Mouse (Mus musculus) adrenal gland, adult 2 months (tissue): Measurements from ENCODE around the gene Myo18b. TPM values are rescaled to one million over a fixed set of nuclear protein-coding genes. Genes with fewer than 3 reads are reported as not detected.

Source experiments
- DNase-seq: peaks from one replicate; pipeline ENCODE4 v3.0.0; 2021
- polyA plus RNA-seq: library from polyadenylated mRNA; depleted of rRNA; stranded (reverse); fragments of >200 nt; gene quantifications from 2 replicates; pipeline ENCODE4 v1.2.3, GENCODE M21; 2012
- total RNA-seq, 2 experiments: library from RNA; stranded (reverse); gene quantifications; 2 replicates each; pipeline ENCODE4 v1.2.3; 2021

The Myo18b gene
- total and polyA plus RNA-seq, 3 experiments = 0.09 to 0.12 TPM; not detected in 1

DNA sequence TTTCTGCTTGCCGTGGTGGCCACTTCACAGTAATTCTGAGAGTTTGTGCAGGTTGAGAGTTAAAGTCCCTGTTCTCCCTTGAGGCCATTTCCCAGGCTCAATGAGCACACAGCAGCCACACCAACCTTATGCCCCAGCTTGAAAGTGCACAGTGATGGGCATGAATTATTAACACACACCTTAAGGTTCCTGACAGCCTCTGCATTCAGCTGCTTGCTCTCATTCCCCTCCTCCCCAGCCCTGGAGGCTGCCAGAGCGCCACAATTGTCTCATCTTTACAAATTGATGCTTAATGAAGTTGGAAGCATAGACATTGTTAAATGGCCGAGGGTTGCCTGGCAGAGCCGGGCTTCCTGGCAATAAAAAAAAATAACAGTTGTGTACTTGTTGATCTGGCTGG is 218.0 kb downstream of the Myo18b start:
- DNase-seq = no peak

GRCm38 (mm10) chr5:112674806-112675205 is 221.4 kb downstream of the Myo18b start:
- no peak for DNase-seq

DNA sequence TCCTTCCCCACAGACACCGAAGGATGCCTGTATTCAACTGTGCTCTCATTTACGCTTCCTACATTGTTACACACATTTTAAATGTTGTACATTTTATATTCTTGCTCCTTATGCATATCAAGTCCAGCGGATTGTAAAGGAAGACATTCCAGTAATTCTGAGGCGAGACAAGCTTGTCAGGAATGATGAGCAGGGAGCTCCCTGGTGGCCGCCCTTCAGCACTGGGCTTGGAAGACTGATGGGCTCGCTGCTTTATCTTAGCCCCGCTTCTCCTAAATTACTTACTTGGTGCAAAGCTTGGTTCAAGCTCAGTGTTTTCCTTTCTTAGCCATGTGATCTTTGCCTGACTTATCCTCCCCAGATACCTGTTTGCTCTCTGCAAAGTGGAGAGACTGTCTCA is 223.7 kb downstream of the Myo18b start:
- DNase-seq = no peak

DNA sequence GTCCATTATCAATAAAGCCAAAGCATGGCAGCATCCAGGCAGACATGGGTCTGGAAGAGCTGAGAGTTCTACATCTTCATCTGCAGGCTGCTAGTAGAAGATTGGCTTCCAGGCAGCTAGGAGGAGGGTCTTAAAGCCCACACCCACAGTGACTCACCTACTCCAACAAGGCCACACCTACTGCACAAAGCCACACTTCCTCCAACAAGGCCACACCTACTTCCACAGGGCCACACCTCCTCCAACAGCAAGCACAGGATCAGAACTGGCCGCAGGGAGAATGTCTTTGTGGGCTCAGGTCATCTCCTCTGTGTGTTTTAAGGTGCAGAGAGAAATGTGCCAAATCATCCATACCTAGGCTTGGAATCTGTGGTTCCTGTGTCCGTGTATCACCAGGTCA is 224.2 kb downstream of the Myo18b start:
- no peak for DNase-seq

DNA sequence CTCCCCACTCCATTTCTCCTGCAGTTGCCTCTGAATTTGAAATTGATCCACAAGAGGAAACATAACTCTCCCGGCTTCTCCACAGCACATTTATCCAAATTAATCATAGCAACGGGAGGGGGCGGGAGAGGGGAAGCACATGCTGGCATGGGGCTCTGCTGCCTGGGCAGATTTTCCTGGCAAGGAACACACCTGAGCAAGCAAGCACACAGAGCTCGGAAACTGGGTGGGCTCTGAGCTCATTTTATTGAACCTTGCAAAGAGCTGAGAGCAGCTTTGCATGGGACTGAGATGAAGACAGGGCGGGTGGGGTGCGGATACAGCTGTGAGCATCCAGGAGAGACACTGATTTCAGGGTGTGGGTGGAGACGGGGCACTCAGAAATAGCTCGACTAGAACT is 229.0 kb downstream of the Myo18b start:
- no peak for DNase-seq

- no peak for DNase-seq
These were observed 230.5 kb downstream of the Myo18b start for GRCm38 (mm10) chr5:112665661-112666060.

- no peak for DNase-seq
These were observed 232.5 kb downstream of the Myo18b start for GRCm38 (mm10) chr5:112663701-112664100.

- no peak for DNase-seq
These were observed 235.2 kb downstream of the Myo18b start for GRCm38 (mm10) chr5:112660924-112661431.

DNA sequence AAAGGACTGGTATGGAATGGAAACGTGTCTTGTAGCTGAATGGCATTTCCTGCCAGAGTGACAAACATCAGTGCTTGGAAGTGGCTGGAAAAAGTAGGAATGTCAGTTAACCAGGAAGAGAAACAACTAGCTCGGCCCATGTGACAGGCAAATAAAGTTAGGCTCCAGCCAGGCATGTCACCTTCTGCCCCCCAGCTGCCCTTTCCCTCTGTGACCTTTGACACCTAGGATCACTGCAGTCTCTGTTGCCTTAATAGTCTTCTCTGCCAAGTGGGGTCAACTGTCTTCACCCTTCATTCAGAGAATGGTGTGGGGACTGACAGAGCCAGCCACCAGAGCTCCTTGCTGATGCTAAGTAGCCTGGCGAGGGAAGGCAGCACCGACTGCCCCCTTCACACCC is 236.9 kb downstream of the Myo18b start:
- DNase-seq = no peak

DNA sequence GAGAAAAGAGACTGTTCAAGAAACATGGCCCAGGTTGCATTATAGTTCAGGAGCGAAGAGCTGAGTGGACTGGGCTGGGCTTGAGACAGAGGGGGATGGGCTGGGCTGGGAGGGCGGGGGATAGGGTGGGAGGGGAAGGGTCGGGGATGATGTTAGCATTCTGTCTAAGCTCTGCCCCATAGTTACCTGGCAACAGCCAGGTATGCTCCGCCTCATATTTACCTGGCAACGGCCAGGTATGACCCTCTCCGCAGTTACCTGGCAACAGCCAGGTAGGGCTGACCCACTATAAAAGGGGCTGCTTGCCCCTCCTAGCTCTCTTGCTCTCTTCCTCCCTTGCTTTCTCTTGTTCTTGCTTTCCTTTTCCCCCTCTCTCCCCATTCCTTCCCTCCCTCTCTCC is 239.4 kb downstream of the Myo18b start:
- DNase-seq = no peak

DNA sequence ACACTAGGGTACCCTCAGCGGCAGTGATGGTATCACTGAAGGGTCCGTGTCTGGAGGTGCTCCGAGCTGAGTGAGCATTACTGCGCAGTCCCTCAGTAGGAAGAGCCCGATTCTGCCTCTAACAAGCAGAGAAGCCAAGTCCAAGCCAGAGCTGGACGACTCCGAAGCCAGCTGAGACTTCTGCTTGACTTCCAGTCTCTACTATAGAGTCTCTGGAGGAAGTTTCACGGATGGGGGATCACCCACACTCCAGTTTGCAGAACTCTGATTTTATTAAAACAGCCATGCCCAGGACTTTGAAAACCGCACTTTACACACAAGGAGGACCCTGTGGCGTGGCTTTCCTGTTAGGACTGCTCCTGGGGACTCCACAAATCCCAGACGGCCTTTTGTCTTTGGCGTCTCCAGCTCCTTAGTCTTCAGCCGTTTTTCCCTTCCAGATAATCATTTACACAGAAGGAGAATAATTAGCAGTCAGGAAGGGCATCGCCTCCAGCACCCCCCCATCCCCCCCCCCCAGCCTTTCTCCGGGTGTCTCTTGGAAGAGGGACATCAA is 240.1 kb downstream of the Myo18b start:
- DNase-seq = no peak

GRCm38 (mm10) chr5:112655529-112655928 is 240.6 kb downstream of the Myo18b start:
- no peak for DNase-seq

GRCm38 (mm10) chr5:112652036-112652435 is 244.1 kb downstream of the Myo18b start:
- DNase-seq = no peak

GRCm38 (mm10) chr5:112649164-112649702 is 246.9 kb downstream of the Myo18b start:
- DNase-seq = no peak

DNA sequence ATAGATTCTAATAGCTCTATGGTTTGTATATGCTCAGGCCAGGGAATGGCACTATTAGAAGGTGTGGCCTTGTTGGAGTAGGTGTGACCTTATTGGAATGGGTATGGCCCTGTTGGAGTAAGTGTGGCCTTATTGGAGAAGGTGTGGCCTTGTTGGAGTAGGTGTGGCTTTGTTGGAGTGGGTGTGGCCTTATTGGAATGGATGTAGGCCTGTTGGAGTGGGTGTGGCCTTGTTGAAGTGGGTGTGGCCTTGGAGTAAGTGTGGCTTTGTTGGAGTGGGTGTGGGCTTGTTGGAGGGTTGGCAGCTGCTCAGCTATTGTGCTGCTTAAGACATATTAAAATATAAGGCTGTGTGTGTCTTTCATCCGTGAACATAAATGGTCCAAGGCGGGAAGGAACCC is 249.3 kb downstream of the Myo18b start:
- DNase-seq = no peak

- DNase-seq = no peak
These were observed 250.6 kb downstream of the Myo18b start for GRCm38 (mm10) chr5:112645535-112645934.

DNA sequence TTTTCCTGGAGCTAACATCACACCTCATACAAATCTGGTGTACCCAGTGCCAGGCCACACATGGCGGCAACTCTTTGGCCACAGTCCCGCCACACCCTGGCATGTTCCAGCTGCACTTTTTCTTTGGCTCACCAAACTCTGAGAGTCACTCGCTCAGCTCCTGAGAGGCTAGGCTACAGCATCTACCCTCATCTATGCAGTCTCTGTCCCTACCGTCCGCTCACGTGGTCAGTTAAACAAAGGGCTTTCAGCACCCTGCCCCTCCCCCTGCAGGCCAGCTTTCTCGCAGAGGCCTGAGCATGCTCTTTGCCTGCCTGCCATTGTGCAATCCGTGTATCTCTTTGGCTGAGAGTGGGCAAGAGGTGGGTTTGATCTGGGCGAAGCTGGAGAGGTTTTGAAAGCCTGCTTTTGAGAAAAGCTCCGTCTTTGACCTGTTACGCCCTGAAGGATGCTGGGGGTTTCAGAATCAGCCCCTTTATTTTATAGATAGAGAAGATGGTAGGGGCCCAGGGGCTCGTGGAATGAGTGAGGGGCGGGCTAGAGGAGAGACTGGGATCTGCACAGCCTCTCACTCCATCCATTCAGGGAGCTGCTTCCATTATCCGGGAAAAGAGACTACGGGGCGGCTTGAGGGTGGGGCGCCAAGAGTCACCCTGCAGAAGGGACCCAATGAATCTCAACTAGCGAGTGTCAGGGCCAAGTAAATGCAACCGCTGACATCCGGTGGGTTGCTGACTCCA is 252.5 kb downstream of the Myo18b start:
- no peak for DNase-seq

GRCm38 (mm10) chr5:112642731-112643130 is 253.4 kb downstream of the Myo18b start:
- DNase-seq = no peak

GRCm38 (mm10) chr5:112641770-112642169 is 254.4 kb downstream of the Myo18b start:
- no peak for DNase-seq

DNA sequence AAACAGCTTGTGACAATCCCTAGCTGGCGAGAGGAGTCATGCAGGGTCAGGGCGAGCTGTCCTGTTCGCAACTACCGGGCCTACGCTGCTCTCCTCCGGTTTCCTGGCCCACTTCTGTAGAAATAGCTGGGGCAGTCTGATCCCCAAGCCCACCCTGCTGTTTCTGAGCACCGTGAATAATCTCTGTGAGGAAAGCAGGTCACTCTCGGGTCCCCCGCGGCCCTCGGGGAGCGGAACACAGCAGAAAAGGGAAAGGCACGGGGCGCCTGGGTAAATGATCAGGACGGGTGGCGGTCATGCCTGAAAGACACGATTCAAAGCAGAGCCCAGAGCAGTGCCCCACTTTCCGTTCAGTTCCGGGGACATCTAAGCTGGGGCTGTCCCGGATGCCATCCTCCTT is 255.0 kb downstream of the Myo18b start:
- DNase-seq = no peak

- DNase-seq = no peak
These were observed 255.5 kb downstream of the Myo18b start for GRCm38 (mm10) chr5:112640651-112641050.
